Mouse (Mus musculus) megakaryocyte, embryonic 14.5 days (primary cell): Measurements from ENCODE around the gene Lzts2.

ENCODE experiments used
- FLI1 ChIP-seq: IDR thresholded peaks from 2 replicates; pipeline ENCODE4 v1.6.1; 2012; ENCODE audit warnings: low read length, inconsistent platforms, mixed read lengths
- GATA1 ChIP-seq: IDR thresholded peaks from 3 replicates; pipeline ENCODE4 v1.6.1; 2012; ENCODE audit warnings: mixed read lengths, low read length, inconsistent platforms, borderline replicate concordance

- no peak for TF ChIP-seq GATA1
- no peak for TF ChIP-seq FLI1
These were observed 6.6 kb upstream of the Lzts2 start for GRCm38 (mm10) chr19:45007425-45008191.
